Mouse (Mus musculus) urinary bladder, postnatal 14 days (tissue): Measurements from ENCODE around the gene Asb16.
A peak's percentile ranks its signal among the peaks of the same experiment; 100 is the strongest.

Experiments
- DNase-seq: peaks from one replicate; pipeline ENCODE4 v3.0.0; 2021; ENCODE audit warnings: low spot score

Gene Asb16

DNA sequence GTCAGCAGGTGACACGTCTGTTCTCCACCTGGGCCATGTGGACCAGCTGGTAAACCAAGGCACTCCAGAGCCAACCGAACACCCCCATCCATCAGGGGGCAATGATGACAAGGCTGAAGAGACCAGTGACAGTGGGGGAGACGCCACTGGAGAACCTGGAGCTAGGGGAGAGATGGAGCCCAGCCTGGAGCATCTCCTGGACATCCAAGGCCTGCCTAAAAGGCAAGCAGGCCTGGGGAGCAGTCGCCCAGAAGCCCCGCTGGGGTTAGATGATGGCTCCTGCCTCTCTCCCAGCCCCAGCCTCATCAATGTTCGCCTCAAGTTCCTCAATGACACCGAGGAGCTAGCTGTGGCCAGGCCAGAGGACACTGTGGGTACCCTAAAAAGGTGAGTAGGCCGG, 18.9 kb downstream of the Asb16 start:
- DNase-seq: no peak

DNA sequence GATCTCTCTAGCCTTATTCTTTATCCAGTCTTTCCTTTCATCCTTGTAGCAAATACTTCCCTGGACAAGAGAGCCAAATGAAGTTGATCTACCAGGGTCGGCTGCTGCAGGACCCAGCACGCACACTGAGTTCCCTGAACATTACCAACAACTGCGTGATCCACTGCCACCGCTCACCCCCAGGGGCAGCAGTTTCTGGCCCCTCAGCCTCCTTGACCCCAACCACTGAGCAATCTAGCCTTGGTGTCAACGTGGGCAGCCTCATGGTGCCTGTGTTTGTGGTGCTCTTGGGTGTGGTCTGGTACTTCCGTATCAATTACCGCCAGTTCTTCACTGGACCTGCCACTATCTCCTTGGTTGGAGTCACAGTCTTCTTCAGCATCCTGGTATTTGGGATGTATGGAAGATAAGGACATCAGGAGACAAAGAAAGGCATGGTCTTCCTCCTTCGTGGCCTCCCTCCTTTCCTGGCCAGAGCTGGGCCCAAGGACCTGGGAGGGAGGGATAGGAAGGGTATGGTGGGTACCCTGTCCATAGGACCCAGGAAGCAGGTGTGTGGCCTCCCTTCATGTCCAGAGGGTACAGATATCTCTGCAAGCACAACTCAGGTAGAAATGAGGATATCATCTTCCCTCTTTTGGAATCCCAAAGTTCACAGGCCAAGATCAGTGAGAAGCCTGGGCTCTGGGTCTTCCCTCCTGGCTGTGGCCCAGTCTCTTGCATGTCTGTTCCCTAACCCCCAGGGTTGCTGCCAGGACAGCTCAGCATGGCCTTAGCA, 19.7 kb downstream of the Asb16 start:
- DNase-seq: no peak

DNA sequence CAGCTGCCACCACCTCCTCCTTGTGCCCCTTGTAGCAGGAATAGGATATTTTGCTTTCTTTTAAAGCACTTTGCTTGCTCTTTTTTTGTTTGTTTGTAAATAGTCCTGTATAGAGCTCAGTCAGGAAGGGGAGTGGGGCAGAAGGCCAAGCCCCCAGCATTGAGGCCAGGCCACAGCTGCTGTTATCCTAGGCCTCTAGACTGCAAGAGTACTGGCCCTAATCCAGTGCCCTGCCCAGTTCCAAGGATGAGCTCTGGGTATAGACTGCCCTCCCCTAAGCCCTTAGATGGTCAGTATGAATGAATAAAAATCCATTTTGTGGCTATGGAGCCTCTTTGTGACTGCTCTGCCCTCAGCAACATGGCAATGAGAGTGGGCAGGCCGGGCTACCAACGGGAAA, 20.4 kb downstream of the Asb16 start:
- DNase-seq: no peak

DNA sequence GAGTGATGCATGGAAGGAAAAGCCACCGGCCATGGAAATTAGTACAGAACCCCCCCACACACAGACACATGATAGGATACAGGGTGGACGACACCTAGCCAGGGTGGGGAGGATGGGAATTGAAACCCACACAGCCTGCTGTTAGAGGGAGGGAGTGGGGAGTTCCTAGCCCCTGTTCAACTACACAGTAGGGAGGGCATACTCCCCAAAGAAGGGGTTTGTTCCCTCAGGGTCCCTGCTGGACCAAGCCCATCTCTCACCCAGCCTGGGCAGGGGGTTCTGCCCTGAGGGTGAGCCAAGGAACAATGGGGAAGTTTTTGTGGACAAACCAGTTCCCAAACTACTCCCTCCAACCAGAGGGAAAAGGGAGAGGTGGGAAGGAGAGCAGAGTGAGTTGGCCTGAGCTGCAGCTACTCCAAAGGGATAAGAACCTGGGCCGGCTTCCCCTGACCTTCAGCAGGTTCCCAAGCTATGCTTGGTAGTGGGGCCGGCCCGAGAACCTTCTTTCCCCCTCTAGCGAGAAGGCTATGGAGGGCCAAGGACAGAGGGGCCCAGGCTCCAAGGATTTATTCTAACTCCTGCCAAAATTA, 21.1 kb downstream of the Asb16 start:
- no peak for DNase-seq

- no peak for DNase-seq
Observed at GRCm38 (mm10) chr11:102290141-102290540, 21.6 kb downstream of the Asb16 start.

- no peak for DNase-seq
Observed at GRCm38 (mm10) chr11:102291051-102291535, 22.6 kb downstream of the Asb16 start.

DNA sequence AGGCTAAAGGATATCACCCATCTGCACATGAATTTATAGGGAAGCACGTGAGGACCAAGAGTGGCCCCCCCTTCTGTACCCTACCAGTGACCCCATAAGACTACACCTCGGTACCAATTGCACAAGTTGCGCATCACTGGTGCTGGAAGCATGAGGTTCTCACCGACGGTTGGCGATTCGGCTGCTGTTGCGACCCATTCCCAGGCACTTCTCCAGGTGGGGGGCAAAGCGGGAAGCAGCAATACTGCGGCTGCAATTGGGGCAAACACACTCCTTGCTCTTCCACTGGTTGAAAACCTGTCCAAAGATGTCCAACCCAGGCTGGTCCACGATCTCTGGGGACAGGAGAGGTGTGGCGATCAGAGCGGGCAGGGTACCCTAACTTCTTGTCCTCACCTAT, 25.4 kb downstream of the Asb16 start:
- no peak for DNase-seq

- DNase-seq: no peak
Observed at GRCm38 (mm10) chr11:102294416-102294815, 25.9 kb downstream of the Asb16 start.

GRCm38 (mm10) chr11:102294887-102295597, 26.5 kb downstream of the Asb16 start:
- no peak for DNase-seq

DNA sequence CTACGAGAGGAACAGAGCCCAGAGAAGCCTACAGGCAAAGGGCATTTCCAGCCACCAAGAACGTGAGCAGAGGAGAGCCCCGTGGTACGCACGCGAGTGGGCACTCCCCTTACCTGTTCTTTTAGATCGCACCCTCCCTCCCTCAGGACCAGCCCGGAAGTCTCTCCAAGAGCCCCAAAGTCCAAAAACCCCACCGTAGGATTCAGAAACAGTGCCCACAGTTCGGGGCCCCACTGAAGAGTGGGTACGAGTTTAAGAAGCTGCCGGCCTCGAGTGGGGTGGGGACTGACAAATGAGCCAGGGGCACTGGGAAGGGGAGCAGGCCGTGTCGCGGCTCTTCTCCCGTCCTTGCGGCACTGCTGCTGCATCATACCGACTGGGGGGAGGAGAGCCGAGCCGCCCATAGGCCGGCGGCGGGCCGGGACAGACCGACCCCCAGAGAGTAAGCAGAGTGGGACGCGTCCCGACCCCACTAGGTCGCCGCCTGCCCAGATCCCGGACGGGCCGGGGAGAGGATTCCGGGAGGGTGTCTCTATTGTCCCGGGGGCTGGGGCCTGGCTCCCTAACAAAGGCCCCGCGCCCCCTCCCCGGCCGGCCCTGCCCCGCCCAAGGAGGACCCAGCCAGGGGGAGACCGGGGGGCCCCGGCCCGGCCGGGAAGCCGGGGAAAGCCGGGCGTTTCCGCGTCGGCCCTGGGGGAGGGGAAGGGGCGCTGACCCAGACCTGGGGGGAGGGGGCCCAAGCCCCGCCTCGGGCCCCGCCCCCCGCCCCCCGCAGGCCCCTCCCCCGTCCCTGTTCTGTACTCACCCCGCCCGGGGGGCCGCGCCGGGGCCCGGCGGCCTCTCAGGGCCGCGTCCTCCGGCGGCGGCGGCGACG, 27.3 kb downstream of the Asb16 start:
- peak; percentile 67 for DNase-seq

DNA sequence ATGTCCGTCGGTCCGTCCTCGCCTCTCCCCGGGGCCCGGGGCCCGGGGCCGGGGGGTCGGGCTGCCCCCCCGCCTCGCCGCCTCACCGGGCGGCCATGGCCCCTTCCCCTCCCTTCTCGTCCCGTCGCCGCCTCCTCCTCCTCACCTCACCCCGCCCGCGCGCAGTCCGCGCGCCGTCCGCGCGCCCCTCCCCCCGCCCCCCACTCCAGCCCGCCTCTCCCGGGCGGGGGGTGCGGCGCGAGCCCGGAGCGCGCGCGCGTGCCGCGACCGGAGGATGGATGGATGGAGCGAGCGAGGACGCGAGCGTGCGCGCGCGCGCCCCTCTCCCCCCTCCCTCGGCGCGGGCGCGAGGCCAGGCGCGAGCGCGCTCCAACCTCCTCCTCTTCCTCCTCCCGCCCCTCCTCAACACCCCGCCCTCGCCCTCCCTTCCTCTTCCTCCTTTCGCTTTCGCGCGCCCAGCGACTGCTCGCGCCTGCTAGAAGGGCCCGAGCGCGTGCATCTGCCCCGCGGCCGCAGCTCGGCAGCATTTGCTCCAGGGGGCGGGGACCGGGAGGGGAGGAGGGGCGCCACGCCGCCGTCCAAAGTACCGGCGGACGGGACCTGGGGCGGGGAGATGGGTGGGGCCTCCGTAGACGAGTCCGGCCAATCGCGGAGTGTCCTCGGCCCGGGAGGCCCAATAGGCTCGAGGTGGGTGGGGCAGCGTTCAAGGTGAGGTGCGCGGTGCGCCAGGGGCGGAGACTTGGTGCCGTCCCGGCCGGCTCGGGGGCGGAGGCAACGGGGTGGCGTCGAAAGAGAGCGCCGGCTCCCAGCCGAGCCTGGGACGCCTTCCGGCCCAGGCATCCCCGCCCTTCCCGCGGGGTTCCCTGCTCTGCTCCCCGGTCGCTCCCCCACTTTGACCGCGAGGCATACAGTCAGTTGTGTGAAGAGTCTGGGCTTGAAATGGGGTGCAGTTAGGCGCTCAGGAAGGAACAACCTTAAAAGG, 28.2 kb downstream of the Asb16 start, which contains the start of gene Atxn7l3:
Gene Atxn7l3 (minus strand): TSS at position 141 of the 982 bp plus-strand sequence.
- DNase-seq: peak; percentile 99

- DNase-seq: no peak
Observed at GRCm38 (mm10) chr11:102297577-102298556, 29.3 kb downstream of the Asb16 start.

DNA sequence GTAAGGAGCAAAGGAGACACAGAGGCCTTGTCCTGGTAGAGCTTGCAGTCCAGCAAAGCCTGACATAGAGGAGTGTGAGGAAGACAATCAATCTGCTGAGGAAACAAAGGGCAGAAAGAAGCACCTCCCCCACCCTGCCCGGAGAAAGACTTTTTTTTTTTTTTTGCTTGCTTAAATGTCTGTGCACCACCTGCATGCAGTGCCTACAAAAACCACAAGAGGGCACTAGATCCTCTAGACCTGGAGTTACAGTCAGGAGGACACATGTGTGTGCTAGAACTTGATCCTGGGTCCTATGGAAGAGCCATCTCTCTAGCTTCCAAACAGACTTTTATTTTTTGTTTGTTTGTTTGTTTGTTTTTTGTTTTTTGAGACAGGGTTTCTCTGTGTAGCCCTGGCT, 31.3 kb downstream of the Asb16 start:
- DNase-seq: peak; percentile 69

DNA sequence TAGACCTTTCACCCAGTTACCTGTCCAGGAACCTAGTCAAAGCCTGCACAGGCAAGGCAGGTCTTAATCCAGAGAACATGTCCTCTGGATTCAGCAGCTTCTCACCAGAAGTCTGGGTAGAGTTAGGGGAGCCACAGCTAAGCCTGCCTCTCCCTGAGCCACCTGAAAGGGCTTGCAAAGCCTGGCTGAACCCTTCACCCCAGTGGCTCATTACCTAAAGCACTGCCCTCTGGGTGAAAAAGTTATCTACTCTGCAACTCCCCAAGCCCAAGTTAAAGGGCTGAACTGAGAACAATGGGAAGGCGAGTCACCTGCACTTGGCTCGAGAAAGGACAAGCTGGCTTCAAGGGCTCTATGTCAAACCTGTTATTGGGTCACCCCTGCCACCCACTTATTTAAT, 35.6 kb downstream of the Asb16 start:
- no peak for DNase-seq

- DNase-seq: no peak
Observed at GRCm38 (mm10) chr11:102305359-102305758, 36.8 kb downstream of the Asb16 start.

GRCm38 (mm10) chr11:102308104-102308503, 39.6 kb downstream of the Asb16 start:
- DNase-seq: no peak

DNA sequence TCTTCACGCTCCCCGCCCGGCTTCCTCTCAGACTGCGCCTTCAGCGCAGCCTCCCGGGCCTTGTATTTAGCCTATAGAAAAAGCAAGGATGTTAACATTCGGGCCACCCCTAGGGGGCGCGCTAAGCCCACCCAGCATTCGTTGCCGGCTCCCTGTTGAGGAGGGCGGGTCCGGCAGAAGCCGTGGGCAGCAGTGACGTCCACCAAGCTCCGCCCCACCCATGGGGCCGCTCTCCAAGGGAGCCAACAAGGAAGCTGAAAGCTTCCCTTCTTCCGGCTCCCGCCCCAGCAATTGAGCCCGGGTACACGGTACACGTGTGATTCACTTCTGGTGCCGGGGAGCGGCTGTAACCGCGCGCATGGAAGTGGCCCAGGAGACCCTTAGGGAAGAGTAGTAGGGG, 40.4 kb downstream of the Asb16 start:
- peak; percentile 98 for DNase-seq

DNA sequence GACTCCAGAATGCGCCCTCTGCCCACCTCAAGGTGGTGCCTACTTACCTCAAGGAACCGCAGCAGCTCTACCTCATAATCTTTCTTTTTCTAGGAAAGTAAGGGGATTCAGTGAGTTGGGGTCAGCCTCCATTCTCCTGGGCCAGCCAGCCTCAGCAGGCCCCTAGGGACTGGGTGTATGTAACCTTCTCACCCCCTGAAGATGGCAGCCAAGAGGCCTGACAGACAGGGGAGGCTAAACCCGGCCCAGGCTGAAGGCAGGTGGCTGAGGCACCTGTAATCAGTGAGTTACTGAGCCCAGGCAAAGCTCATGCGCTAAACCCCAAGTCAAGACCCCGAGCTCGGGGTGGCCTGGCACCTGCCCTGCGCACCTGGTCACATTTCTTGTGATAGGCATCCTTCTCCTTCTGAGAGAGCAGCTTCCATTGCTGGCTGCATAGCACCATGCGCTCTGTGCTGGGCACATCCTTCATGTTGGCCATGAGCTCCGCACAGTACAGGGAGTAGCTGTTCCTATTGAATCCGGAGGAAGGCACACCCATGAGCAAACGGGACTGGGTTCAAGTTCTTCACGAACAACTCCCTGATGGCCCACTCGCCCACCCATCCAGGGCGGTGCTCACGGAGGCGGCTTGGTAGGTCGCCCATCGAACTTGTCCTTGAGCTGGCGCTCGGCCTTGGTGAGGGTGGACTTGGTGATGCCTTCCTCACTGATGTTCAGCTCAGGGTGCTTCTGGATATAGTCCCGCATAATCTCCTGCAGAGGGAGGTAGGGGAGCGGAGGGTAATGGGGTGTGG, 41.5 kb downstream of the Asb16 start:
- no peak for DNase-seq
